Mouse (Mus musculus) embryonic fibroblast, embryonic 13.5 days (primary cell): ENCODE results near the gene Prkag2.

Experiments
- CTCF ChIP-seq: IDR thresholded peaks from 2 replicates; pipeline ENCODE4 v1.5.1; 2011; ENCODE audit warnings: mild to moderate bottlenecking, control low read depth, low read length, moderate library complexity, borderline replicate concordance; ENCODE audit not compliant: insufficient read depth
- POLR2A ChIP-seq: IDR thresholded peaks from 2 replicates; pipeline ENCODE4 v1.6.1; 2011; ENCODE audit warnings: low read depth, mild to moderate bottlenecking, control low read depth, low read length, moderate library complexity

DNA sequence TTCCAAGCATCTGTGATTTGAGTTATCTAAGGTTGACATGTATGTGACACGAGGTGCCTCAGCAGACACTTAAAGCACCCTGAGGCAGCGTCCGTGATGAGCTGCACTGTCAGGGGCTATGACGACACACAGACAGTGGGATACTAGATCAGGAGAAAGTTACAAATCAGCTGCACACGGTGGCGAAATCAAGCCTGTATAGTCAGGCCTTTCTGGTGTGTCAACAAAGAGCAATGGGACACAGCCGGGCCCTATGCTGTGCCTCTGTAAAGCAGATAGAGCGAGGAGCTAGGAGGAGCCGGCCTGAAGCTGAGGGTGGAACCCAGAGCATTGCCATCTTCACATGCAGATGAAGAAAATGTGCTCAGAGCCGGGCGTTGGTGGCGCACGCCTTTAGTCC lies 12.3 kb downstream of the Prkag2 start:
- no peak for TF ChIP-seq POLR2A
- TF ChIP-seq CTCF = no peak
